Mouse (Mus musculus) E14TG2a.4 (cell line): ENCODE results near the gene Pcbp3.

Source experiments
- CTCF ChIP-seq: conservative IDR thresholded peaks from 2 replicates; pipeline ENCODE4 v1.5.1; 2014; ENCODE audit warnings: low read length
- NANOG ChIP-seq: IDR thresholded peaks from 2 replicates; pipeline ENCODE4 v1.6.1; 2014; ENCODE audit warnings: borderline replicate concordance, low read length, mixed read lengths

- no peak for TF ChIP-seq CTCF
- peak; percentile 44; the same call in 1 of the 2 replicates for TF ChIP-seq NANOG
These were observed 78.0 kb downstream of the Pcbp3 start for GRCm38 (mm10) chr10:76883442-76884244.
